In the genomic region with DNA sequence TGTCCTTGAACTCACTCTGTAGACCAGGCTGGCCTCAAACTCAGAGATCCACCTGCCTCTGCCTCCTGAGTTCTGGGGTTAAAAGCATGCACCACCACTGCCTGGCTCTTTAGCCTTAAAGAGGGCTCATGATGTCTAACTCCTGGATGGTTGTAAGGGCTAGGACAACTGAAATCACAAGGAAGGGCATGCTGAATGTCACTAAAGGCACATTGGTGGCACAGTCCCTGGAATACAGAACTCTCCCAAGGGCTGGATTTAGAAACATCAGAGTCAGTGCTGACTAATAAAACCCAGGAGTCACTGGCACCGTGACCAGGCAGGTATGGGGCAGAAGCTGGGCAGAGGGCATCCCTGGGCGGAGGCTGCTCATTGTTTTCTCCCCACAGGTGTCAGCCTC, we compare ENCODE assay signal across 20 mouse cellular contexts. TPM values are rescaled to one million over a fixed set of nuclear protein-coding genes. Genes with fewer than 3 reads are reported as not detected.
"Had no signal": no experiment of that assay in that cellular context is flagged by ENCODE, and none has a peak within 500 bp of the region (broad histone marks: within the 10 kb centered on the region; RNA-seq: fewer than 3 reads in every experiment).

No protein-coding gene starts in this region.

- H3K36me3 ChIP-seq: midbrain, embryonic 10.5 days; midbrain, embryonic 12.5 days; neural tube, embryonic 12.5 days; stomach, embryonic 15.5 days had no signal

- H3K9ac ChIP-seq: lung, embryonic 14.5 days; midbrain, embryonic 12.5 days; neural tube, embryonic 12.5 days; stomach, embryonic 15.5 days had no signal

- H3K4me3 ChIP-seq: midbrain, embryonic 10.5 days; midbrain, embryonic 12.5 days; neural tube, embryonic 12.5 days; stomach, embryonic 15.5 days had no signal

- H3K4me2 ChIP-seq: lung, embryonic 14.5 days; midbrain, embryonic 12.5 days; neural tube, embryonic 12.5 days; stomach, embryonic 15.5 days had no signal

- H3K9me3 ChIP-seq: midbrain, embryonic 10.5 days; midbrain, embryonic 12.5 days; neural tube, embryonic 12.5 days; stomach, embryonic 15.5 days had no signal

- H3K27ac ChIP-seq: midbrain, embryonic 10.5 days; midbrain, embryonic 12.5 days; neural tube, embryonic 12.5 days; stomach, embryonic 15.5 days had no signal

- ATAC-seq: midbrain, embryonic 16.5 days had no signal

- DNase-seq: lung, adult 18-20 months; lung, embryonic 14.5 days; lung, postnatal 10 days; lung, postnatal 4 days; midbrain, embryonic 14.5 days; right cerebral cortex, postnatal 14 days; thymus, adult 18-20 months; thymus, postnatal 25 days had no signal

RNA-seq across cellular contexts. Expression of gene Lrrc15, which starts 20.4 kb away (rescaled TPM):
- total RNA-seq: megakaryocyte, adult 5-6 weeks; megakaryocyte-erythroid progenitor cell, adult 5-6 weeks; neutrophil, adult 5-6 weeks had no signal
- polyA plus RNA-seq: spleen, adult 2 months had no signal

RNA-seq across cellular contexts. Expression of gene Cpn2, which starts 36.1 kb away (rescaled TPM):
- total RNA-seq: megakaryocyte, adult 5-6 weeks; megakaryocyte-erythroid progenitor cell, adult 5-6 weeks had no signal
- polyA plus RNA-seq: lung, embryonic 14.5 days; lung, embryonic 16.5 days; midbrain, embryonic 10.5 days; midbrain, embryonic 12.5 days; midbrain, embryonic 14.5 days; midbrain, embryonic 16.5 days; neural tube, embryonic 12.5 days; neural tube, embryonic 14.5 days; spleen, adult 2 months; urinary bladder, adult 2 months had no signal
